Mouse (Mus musculus) kidney, adult 9 months (tissue): ENCODE data around the gene Pmvk.
"Not testable (repeated sequence)": the region's sequence is repeated elsewhere in the genome, so short reads cannot be mapped to it uniquely, and the experiment has no call there.

ENCODE experiments used
- DNase-seq: peaks from one replicate; pipeline ENCODE4 v3.0.0; 2022

Pmvk gene

DNA sequence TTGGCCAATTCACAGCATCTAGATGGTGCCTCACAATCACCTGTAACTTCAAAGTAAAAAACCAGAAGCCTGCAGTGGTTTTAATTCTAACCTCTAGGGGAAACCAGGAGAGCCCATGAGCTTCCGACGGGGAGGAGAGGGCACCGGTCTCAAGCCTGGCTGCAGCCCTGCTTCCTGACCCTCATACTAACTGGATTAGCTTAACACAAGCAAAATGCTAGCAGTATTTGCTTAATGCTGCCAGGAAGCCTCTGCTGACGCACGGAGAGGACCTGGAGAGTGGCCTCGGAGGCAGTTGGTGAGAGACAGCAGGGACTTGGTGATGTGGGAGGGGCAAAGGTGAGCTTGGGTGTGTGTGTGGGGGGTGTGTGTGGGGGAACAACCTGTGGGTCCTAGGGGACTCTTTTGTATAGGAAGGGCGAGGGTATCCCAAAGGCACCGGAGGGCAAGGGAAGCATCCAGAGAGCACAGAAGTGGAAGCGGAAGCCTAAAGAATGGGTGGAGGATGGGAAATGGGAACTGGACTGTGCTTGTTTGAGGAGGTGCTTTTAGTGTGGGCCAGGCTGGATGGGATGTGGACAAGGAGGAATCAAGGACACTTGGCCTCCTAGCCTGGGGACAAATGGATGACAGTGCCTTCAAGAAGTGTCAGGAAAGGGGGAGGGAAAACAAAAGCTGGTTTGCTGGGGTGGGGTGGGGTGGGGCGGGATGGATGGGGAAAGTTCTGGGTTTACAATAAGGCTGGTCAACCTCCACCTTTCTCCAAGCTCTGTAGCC lies at the start of gene Pmvk:
Gene Pmvk, plus strand, starts transcription at position 141 of the 777 bp plus-strand sequence.
- no peak for DNase-seq

DNA sequence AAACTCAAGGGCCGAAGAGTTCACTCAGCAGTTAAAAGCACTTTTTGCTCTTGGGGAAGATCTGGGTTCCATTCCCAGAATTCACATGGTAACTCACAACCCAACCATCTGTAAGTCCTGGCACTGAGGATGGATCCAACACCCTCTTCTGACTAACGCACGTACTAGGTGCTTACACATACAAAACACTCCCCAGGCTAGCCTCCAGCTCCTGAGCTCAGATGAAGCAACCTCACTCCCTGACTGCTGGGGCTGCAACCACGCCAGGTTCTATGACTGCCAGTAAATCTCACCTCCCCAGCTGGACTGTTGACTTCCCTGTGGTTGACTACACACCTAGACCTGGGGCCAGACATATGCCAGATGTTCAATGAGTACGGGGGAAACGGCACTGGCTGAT lies 47.5 kb upstream of the Pmvk start:
- no peak for DNase-seq

DNA sequence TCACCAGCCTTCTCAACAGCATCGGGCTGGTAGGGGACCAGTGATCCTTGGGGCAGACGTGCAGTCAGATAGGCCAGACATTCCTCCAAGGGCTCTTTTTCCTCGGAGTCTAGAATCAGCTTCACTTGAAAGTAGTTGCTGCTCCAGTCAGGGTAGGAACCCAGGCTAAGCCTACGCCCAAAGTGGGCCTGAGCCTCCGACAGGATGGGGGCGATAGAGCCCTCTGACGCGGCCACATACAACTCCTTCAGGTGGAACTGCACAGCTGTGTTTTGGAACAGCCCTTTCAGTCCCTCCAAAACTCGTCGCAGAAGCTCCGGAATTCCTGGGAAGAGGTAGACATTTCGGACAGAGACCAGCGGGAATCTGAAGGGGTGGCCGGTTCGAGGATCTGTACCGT lies 45.9 kb upstream of the Pmvk start:
- no peak for DNase-seq

GRCm38 (mm10) chr3:89409701-89410100 lies 44.6 kb upstream of the Pmvk start:
- no peak for DNase-seq

GRCm38 (mm10) chr3:89410864-89411263 lies 43.5 kb upstream of the Pmvk start:
- no peak for DNase-seq

GRCm38 (mm10) chr3:89411490-89412393 lies 42.6 kb upstream of the Pmvk start, which contains the start of gene Flad1:
TSS of gene Flad1 (minus strand) at chr3:89411870.
- DNase-seq: peak; percentile 100

DNA sequence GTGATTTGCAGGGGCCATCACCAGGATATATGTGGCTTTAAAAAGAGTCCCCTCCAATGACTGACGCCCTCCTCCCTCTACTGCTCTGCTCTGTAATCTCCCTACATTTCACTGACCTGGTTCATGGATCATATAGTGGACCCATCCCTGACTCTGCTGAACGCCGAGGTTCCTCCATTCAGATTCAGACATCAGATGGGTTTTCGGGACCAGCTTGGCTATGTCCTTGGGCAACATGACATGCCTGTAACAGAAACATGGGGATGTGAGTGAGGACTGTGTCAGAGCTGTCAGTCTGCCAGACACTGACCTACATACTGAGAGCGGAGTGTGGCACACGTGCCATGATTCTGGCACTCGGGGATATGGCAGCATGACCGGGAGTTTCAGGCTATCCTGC lies 38.2 kb upstream of the Pmvk start:
- no peak for DNase-seq

DNA sequence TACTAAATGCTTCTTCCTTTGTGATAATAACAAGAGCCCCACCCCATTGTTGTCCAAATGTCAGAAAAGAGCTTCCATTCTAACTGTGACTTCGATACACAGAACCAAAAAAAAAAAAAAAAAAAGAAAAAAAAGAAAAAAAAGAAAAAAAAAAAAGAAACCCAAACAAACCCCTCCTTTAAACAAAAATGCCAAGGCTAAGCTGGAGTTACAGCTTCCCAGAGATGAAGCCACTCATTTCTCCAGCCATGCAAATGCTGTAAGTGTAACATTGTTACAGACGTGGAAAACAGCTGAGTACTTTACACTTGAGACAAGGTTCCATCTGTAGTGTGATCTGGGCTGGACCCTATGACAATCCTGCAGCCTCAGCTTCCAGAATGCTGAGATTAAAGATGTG lies 37.2 kb upstream of the Pmvk start:
- DNase-seq: no peak

DNA sequence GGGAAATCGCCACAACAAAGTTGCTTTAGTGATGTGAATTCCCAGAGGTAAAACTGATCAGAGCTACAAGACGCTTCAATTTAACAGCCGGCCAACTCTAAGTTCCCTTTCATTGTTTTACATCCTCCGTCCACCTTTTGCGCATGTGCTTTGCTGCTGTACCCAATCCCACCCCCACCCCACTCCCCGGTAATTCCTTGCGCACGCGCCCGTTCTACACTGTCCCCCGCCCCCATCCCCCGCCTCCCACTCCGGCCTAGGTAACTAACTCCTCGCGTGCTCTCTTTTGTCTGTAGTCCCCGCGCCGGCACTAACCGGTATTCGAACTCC lies 36.5 kb upstream of the Pmvk start:
- DNase-seq: no peak

DNA sequence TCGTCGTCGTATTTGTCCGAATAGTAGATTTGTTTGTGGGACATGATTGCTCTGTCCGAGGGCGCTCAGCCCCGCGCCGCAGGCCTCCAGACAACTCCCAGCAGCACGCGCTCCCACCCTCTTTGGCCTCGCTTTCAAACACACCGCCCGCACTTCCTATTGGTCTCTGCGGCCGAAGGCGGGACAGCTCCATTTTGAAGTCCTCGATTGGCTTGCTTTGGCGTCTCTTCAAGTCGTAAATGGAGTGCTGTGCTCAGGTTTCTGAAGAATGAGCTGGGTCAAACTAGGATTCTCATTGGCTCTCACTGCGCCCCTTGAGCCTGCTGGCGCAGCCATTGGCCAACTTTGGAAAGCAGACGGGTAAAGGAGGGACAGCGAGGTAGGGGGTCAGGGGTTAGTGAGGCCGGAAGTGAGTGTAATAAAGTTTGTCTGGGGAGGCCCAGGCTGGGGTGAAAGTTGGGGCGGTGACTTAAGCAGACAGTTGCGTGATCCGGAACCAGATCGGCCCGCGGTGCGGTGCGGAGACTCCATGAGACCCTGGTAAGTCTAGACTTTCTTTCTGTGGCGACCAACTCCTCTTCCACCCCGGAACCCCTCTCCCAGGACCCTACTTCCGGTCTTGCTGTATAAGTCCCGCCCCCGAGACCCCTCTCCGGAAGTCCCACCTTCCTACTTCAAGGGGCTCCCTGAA lies 36.0 kb upstream of the Pmvk start, which contains the start of the genes Cks1b and Shc1:
Gene Cks1b, minus strand, starts transcription at position 214 of the 691 bp plus-strand sequence.
Gene Shc1, plus strand, starts transcription at position 274 of the 691 bp plus-strand sequence.
- DNase-seq: peak; percentile 99

- peak; percentile 86 for DNase-seq
Measured at GRCm38 (mm10) chr3:89418861-89419250, 35.5 kb upstream of the Pmvk start.

- peak; percentile 77 for DNase-seq
Measured at GRCm38 (mm10) chr3:89419571-89419970, 34.8 kb upstream of the Pmvk start.

DNA sequence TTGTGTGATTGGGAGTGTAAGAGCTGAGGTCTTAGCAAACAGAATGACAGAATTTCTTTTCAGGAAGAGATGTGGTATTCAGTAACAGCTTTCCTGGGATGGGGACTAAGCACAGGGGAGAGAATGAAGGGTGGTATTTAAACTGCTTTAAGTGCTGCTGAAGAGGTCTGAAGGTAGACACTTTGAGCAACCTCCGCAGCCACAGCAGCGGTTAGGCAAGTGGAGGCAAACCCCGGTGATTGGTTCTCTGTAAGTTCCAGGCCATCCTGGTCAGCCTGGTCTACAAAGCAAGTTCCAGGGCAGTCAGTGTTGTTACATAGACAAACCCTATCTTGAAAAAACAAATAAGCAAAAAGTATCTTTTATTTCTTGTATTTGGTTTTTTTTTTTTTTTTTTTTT lies 34.4 kb upstream of the Pmvk start:
- no peak for DNase-seq

GRCm38 (mm10) chr3:89420421-89420820 lies 33.9 kb upstream of the Pmvk start:
- no peak for DNase-seq

GRCm38 (mm10) chr3:89421002-89421774 lies 33.2 kb upstream of the Pmvk start:
- DNase-seq: peak; percentile 78

- no peak for DNase-seq
Measured at GRCm38 (mm10) chr3:89421810-89422473, 32.4 kb upstream of the Pmvk start.

DNA sequence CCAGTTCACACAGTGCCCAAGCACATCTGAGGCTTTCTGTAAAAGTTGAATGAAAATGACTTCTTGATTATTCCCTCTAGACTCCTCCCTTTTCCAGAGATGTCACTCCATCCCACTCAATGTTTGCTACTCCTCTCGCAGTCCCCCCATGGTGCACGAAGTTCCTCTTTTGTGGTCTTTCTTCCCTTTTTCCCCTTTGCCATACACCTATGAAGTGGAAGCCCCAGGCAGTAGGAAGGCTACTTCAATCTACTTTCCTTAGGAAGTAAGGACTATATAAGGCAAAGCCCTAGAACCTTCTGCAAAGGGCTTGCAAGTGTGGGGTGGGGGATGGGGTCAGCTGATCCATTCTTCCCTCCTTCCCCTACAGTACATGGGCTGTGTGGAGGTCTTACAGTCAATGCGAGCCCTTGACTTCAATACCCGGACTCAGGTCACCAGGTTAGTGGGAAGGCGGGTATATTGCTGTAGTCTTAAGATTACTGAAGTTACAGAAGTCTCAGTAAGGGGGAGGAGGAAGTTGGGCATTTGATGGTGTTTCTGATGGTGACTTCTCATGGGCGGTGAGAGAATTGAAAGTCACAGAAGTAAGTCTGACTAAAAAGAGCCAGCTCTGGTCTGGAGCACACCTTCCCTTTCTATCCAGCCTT lies 31.7 kb upstream of the Pmvk start:
- DNase-seq: no peak

GRCm38 (mm10) chr3:89424416-89425140 lies 29.8 kb upstream of the Pmvk start:
- DNase-seq: no peak

DNA sequence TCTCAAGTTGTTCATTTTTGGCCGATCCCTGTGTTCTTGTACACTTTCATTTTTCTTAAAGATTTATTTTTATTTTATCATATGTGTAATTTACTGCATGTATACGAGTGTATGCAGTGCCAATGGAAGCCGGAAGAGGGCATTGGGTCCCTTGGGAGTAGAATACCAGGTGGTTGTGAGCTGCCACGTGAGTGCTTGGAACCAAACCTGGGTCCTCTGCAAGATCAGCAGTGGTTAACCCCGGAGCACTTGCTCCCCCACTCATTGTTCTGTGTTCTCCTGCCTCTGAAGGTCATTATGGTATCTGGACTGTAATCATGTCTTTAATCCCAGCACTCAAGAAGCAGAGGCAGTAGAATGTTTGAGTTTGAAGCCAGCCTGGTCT lies 29.2 kb upstream of the Pmvk start:
- DNase-seq: no peak

DNA sequence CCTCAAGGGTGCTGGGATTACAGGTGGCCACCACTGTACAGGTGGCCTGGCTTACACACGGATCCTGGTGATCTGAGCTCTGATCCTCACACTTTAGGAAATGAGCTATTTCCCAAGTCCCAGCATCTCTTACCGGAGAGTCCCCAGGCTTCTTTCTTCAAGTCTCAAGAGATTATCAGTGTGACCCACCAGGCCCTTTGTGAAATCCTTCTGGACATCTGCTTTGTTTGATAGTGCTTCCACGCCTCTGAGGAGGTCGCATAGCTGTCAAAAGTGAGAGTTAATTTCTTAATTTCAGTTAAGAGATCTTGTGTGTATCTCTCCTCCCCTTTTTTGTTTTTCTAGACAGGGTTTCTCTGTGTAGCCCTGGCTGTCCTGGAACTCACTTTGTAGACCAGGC lies 28.5 kb upstream of the Pmvk start:
- DNase-seq: no peak

- not testable (repeated sequence) for DNase-seq
Measured at GRCm38 (mm10) chr3:89429021-89429420, 25.3 kb upstream of the Pmvk start.
